Mouse (Mus musculus): ENCODE measurements around the gene Ctnnbip1.

DNA sequence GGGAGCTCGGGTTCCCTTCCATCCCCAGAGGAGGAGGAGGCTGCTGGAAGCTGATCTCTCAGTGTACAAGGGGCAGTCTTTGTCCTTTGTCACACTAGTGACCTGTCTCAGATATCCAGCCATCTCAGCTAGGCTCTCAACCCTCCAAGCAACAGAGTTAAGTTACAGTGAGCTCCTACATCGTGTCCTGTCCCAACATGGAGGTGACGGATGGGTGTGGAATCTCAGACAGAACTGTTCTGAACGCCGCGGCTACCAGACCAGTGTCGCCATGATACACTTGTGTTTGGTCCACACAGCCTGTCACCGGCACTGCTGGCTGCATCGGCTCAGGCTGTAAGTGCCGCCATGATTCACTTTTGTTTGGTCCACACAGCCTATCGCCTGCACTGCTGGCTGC, 41.0 kb upstream of the Ctnnbip1 start, which contains the start of gene Tmem274:
- TF ChIP-seq POLR2A (IDR thresholded peaks at IDR 0.05; ENCODE audit: insufficient read depth, low read depth, low read length) (no peak), CTCF (IDR thresholded peaks at IDR 0.05; ENCODE audit: insufficient read depth, low read depth, low read length) (no peak)
